Mouse (Mus musculus): Measurements from ENCODE around the gene Chaf1a.

DNA sequence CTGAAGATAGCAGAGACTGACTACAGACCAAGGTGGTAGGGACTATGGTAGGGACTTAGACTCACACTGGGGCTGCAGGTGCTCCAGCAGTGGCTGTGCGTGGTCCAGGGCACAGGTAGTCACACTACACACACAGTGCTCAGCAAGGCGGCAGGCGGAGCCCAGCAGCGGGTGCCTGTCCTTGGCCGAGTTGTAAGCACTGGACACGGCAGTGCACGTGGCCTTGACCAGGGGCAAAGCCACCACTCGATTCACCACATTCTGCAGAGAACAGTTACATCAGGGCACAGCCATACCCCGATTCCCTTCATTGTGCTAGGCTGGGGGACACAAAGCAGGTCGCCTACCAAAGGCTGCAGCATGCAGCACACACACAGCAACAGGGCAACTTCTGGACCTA lies 76.0 kb downstream of the Chaf1a start:
- TF ChIP-seq EP300 (IDR thresholded peaks at IDR 0.05; ENCODE audit: low read depth), result no peak
- TF ChIP-seq CTCF (IDR thresholded peaks at IDR 0.05; ENCODE audit: low read depth), result no peak
